Mouse (Mus musculus) 3134 (cell line): Measurements from ENCODE around the gene Klk1.
"Not testable (repeated sequence)": the region's sequence is repeated elsewhere in the genome, so short reads cannot be mapped to it uniquely, and the experiment has no call there.

Experiments
- DNase-seq: peaks from one replicate; pipeline ENCODE4 v3.0.0-alpha.2; 2011; ENCODE audit warnings: low spot score; ENCODE audit not compliant: insufficient read length; ENCODE audit errors: extremely low read depth

The Klk1 gene

GRCm38 (mm10) chr7:44250732-44251275 is 25.6 kb downstream of the Klk1 start:
- DNase-seq, result not testable (repeated sequence)

GRCm38 (mm10) chr7:44253023-44253616 is 28.0 kb downstream of the Klk1 start:
- no peak for DNase-seq

GRCm38 (mm10) chr7:44254930-44255329 is 29.8 kb downstream of the Klk1 start:
- no peak for DNase-seq

GRCm38 (mm10) chr7:44257278-44257677 is 32.1 kb downstream of the Klk1 start, which contains the start of gene Acp4:
Acp4 (minus strand) TSS chr7:44257378.
- no peak for DNase-seq

- DNase-seq, result peak; percentile 39
These were observed 35.2 kb downstream of the Klk1 start for GRCm38 (mm10) chr7:44260410-44260809.

GRCm38 (mm10) chr7:44261147-44261546 is 36.0 kb downstream of the Klk1 start, which contains the start of gene Gm15517:
Gm15517 (plus strand) TSS chr7:44261447.
- no peak for DNase-seq

GRCm38 (mm10) chr7:44262791-44263643 is 37.9 kb downstream of the Klk1 start:
- peak; percentile 51 for DNase-seq

- no peak for DNase-seq
These were observed 43.0 kb downstream of the Klk1 start for GRCm38 (mm10) chr7:44268117-44268516.

GRCm38 (mm10) chr7:44269397-44269796 is 44.2 kb downstream of the Klk1 start:
- DNase-seq, result no peak

- no peak for DNase-seq
These were observed 46.1 kb downstream of the Klk1 start for GRCm38 (mm10) chr7:44271309-44271708.

GRCm38 (mm10) chr7:44272546-44272945 is 47.4 kb downstream of the Klk1 start:
- no peak for DNase-seq

- DNase-seq, result no peak
These were observed 48.3 kb downstream of the Klk1 start for GRCm38 (mm10) chr7:44273446-44273845.

- DNase-seq, result no peak
These were observed 48.9 kb downstream of the Klk1 start for GRCm38 (mm10) chr7:44274096-44274495.

- DNase-seq, result no peak
These were observed 50.4 kb downstream of the Klk1 start for GRCm38 (mm10) chr7:44275546-44275945.

- no peak for DNase-seq
These were observed 51.5 kb downstream of the Klk1 start for GRCm38 (mm10) chr7:44276461-44277249.

- DNase-seq, result no peak
These were observed 52.1 kb downstream of the Klk1 start for GRCm38 (mm10) chr7:44277250-44277622.
